Mouse (Mus musculus) brain, embryonic 14.5 days (tissue): ENCODE measurements around the gene Slco4c1.

Source experiments
- CTCF ChIP-seq: fragments of 200-500 bp; IDR thresholded peaks from 2 replicates; pipeline ENCODE4 v1.5.1; 2012; ENCODE audit warnings: inconsistent platforms, mild to moderate bottlenecking, moderate library complexity, borderline replicate concordance; ENCODE audit not compliant: insufficient read depth, insufficient read length; ENCODE audit errors: extremely low read depth
- POLR2A ChIP-seq: fragments of 200-500 bp; IDR thresholded peaks from 2 replicates; pipeline ENCODE4 v1.6.1; 2012; ENCODE audit warnings: mild to moderate bottlenecking, inconsistent platforms, borderline replicate concordance; ENCODE audit not compliant: poor library complexity, insufficient read depth, insufficient read length, severe bottlenecking; ENCODE audit errors: extremely low read depth

GRCm38 (mm10) chr1:96794690-96795089 is 77.3 kb downstream of the Slco4c1 start:
- TF ChIP-seq CTCF (no peak), POLR2A (no peak)
